Mouse (Mus musculus) heart, embryonic 15.5 days (tissue): ENCODE results near the gene H1f0. TPM values are rescaled to one million over a fixed set of nuclear protein-coding genes. Genes with fewer than 3 reads are reported as not detected.
A peak's percentile ranks its signal among the peaks of the same experiment; 100 is the strongest.

Experiments used
- ATAC-seq: fragments of 200-750 bp; cut with Nextera tagmentation; replicated peaks from 2 replicates; pipeline ENCODE4 v1.8.0; 2017; ENCODE audit warnings: low read depth, moderate TSS enrichment; ENCODE audit not compliant: insufficient number of reproducible peaks, insufficient read depth, low FRiP score
- H3K27ac ChIP-seq: fragments of 300-500 bp; sonication (generic); 2 replicates; pipeline ENCODE4 v1.5.1; 2015; ENCODE audit warnings: mild to moderate bottlenecking, inconsistent platforms
- H3K27me3 ChIP-seq: fragments of 300-500 bp; sonication (generic); 2 replicates; pipeline ENCODE4 v1.6.1; 2015; ENCODE audit warnings: inconsistent platforms
- H3K36me3 ChIP-seq: fragments of 300-500 bp; sonication (generic); 2 replicates; pipeline ENCODE4 v1.6.1; 2015; ENCODE audit warnings: mild to moderate bottlenecking, inconsistent platforms
- H3K4me1 ChIP-seq: fragments of 300-500 bp; sonication (generic); replicated peaks from 2 replicates; pipeline ENCODE4 v1.6.1; 2015; ENCODE audit warnings: inconsistent platforms
- H3K4me2 ChIP-seq: fragments of 300-500 bp; sonication (generic); 2 replicates; pipeline ENCODE4 v1.6.1; 2015; ENCODE audit warnings: inconsistent platforms, mild to moderate bottlenecking, moderate library complexity
- H3K4me3 ChIP-seq: fragments of 300-500 bp; sonication (generic); 2 replicates; pipeline ENCODE4 v1.5.1; 2015; ENCODE audit warnings: mild to moderate bottlenecking, inconsistent platforms
- H3K9ac ChIP-seq: fragments of 300-500 bp; sonication (generic); 2 replicates; pipeline ENCODE4 v1.6.1; 2015; ENCODE audit warnings: mild to moderate bottlenecking, inconsistent platforms
- H3K9me3 ChIP-seq: fragments of 300-500 bp; sonication (generic); replicated peaks from 2 replicates; pipeline ENCODE4 v1.6.1; 2016; ENCODE audit warnings: inconsistent platforms
- WGBS: fragments of 180-500 bp; shearing (Covaris S2); methylation state at CpG from one replicate; pipeline ENCODE4 v1.1.7; 2015; ENCODE audit warnings: mixed read lengths; 5-methylcytosine and 5-hydroxymethylcytosine counted together
- polyA plus RNA-seq: library from polyadenylated mRNA; unstranded; fragments of >200 nt; fragmentation: Nextera tagmentation; extraction: Ambion mirVana; gene quantifications from 2 replicates; pipeline ENCODE4 v1.2.1, GENCODE M21; 2015

Gene H1f0
- polyA plus RNA-seq, 1 experiment from 2014 or later, result 289 TPM

GRCm38 (mm10) chr15:79040501-79041416, 12.5 kb downstream of the H1f0 start:
- H3K27ac ChIP-seq, result no peak overlapping the region
- peak overlapping the region; percentile 54 for H3K4me2 ChIP-seq
- ATAC-seq, result no peak
- 0 out of 2 replicates have a peak overlapping the region, but pooled peaks have one; percentile 1 for H3K9ac ChIP-seq
- peak overlapping the region; percentile 25 for H3K4me3 ChIP-seq
- H3K27me3 ChIP-seq, result peaks cover 54% of the 10 kb centered on the region
- 16% methylated on average over 24 of the region's 24 CpGs for WGBS
- H3K36me3 ChIP-seq, result no peaks in the 10 kb centered on the region
- no peaks in the 10 kb centered on the region for H3K9me3 ChIP-seq
- H3K4me1 ChIP-seq, result peaks cover 32% of the 10 kb centered on the region

- H3K4me2 ChIP-seq, result peak within 1 kb of the TSS; percentile 97
- H3K36me3 ChIP-seq, result no peaks in the 10 kb centered on the region
- H3K9ac ChIP-seq, result peak within 1 kb of the TSS; percentile 45
- H3K4me1 ChIP-seq, result peaks cover 32% of the 10 kb centered on the region
- H3K27ac ChIP-seq, result no peak within 1 kb of the TSS
- H3K27me3 ChIP-seq, result peaks cover 54% of the 10 kb centered on the region
- WGBS, result 70% methylated on average over 6 of the region's 6 CpGs
- no peak for ATAC-seq
- peak within 1 kb of the TSS; percentile 58 for H3K4me3 ChIP-seq
- H3K9me3 ChIP-seq, result no peaks in the 10 kb centered on the region
Observed at GRCm38 (mm10) chr15:79041585-79041984, 13.3 kb downstream of the H1f0 start, which contains the start of gene Galr3. Gene Galr3, plus strand, starts transcription at chr15:79041885.

GRCm38 (mm10) chr15:79042721-79043491, 14.7 kb downstream of the H1f0 start:
- Histone ChIP-seq H3K4me1 (peaks cover 28% of the 10 kb centered on the region), H3K27me3 (peaks cover 54% of the 10 kb centered on the region), H3K27ac (no peak overlapping the region), H3K4me2 (peak overlapping the region; percentile 97), H3K9ac (peak overlapping the region; percentile 45), H3K4me3 (peak overlapping the region; percentile 58), H3K36me3 (no peaks in the 10 kb centered on the region), H3K9me3 (no peaks in the 10 kb centered on the region)
- WGBS, result under 1% methylated on average over 68 of the region's 105 CpGs
- no peak for ATAC-seq

- no peak overlapping the region for H3K4me2 ChIP-seq
- no peaks in the 10 kb centered on the region for H3K36me3 ChIP-seq
- peaks cover 22% of the 10 kb centered on the region for H3K4me1 ChIP-seq
- H3K27me3 ChIP-seq, result peaks cover 52% of the 10 kb centered on the region
- ATAC-seq, result no peak
- H3K27ac ChIP-seq, result no peak overlapping the region
- no peaks in the 10 kb centered on the region for H3K9me3 ChIP-seq
- no peak overlapping the region for H3K9ac ChIP-seq
- WGBS, result 34% methylated on average over 4 of the region's 4 CpGs
- H3K4me3 ChIP-seq, result no peak overlapping the region
Observed at GRCm38 (mm10) chr15:79044837-79045236, 16.6 kb downstream of the H1f0 start.

GRCm38 (mm10) chr15:79048186-79048585, 19.9 kb downstream of the H1f0 start:
- H3K4me1 ChIP-seq, result peaks cover 1% of the 10 kb centered on the region; the same call in 1 of the 2 replicates
- H3K27ac ChIP-seq, result no peak overlapping the region
- H3K9ac ChIP-seq, result no peak overlapping the region
- ATAC-seq, result no peak
- H3K4me2 ChIP-seq, result no peak overlapping the region
- no peaks in the 10 kb centered on the region for H3K9me3 ChIP-seq
- H3K36me3 ChIP-seq, result peaks cover 3% of the 10 kb centered on the region
- no peak overlapping the region for H3K4me3 ChIP-seq
- H3K27me3 ChIP-seq, result peaks cover 19% of the 10 kb centered on the region
- 68% methylated on average over 4 of the region's 4 CpGs for WGBS

GRCm38 (mm10) chr15:79050160-79050845, 22.1 kb downstream of the H1f0 start:
- Histone ChIP-seq H3K4me2 (no peak overlapping the region), H3K27me3 (peaks cover 4% of the 10 kb centered on the region; the same call in 1 of the 2 replicates), H3K4me3 (no peak overlapping the region), H3K36me3 (peaks cover 24% of the 10 kb centered on the region), H3K4me1 (no peaks in the 10 kb centered on the region), H3K9ac (no peak overlapping the region), H3K9me3 (no peaks in the 10 kb centered on the region), H3K27ac (no peak overlapping the region)
- 47% methylated on average over 9 of the region's 9 CpGs for WGBS
- no peak for ATAC-seq

- Histone ChIP-seq H3K9ac (no peak overlapping the region), H3K27ac (no peak overlapping the region), H3K9me3 (no peaks in the 10 kb centered on the region), H3K4me2 (no peak overlapping the region), H3K27me3 (peaks cover 4% of the 10 kb centered on the region; the same call in 1 of the 2 replicates), H3K4me3 (no peak overlapping the region), H3K4me1 (no peaks in the 10 kb centered on the region), H3K36me3 (peaks cover 31% of the 10 kb centered on the region)
- 80% methylated on average over 2 of the region's 2 CpGs for WGBS
- no peak for ATAC-seq
Observed at GRCm38 (mm10) chr15:79050964-79051363, 22.7 kb downstream of the H1f0 start.

GRCm38 (mm10) chr15:79051461-79052360, 23.5 kb downstream of the H1f0 start:
- H3K9ac ChIP-seq, result no peak overlapping the region
- ATAC-seq, result no peak
- no peak overlapping the region for H3K4me3 ChIP-seq
- peaks cover 38% of the 10 kb centered on the region for H3K36me3 ChIP-seq
- H3K4me2 ChIP-seq, result no peak overlapping the region
- no peaks in the 10 kb centered on the region for H3K4me1 ChIP-seq
- WGBS, result 65% methylated on average over 13 of the region's 13 CpGs
- H3K27ac ChIP-seq, result no peak overlapping the region
- peaks cover 4% of the 10 kb centered on the region; the same call in 1 of the 2 replicates for H3K27me3 ChIP-seq
- no peaks in the 10 kb centered on the region for H3K9me3 ChIP-seq

GRCm38 (mm10) chr15:79052366-79052765, 24.1 kb downstream of the H1f0 start:
- Histone ChIP-seq H3K36me3 (peaks cover 45% of the 10 kb centered on the region), H3K27ac (no peak overlapping the region), H3K4me2 (no peak overlapping the region), H3K27me3 (peaks cover 4% of the 10 kb centered on the region; the same call in 1 of the 2 replicates), H3K4me3 (no peak overlapping the region), H3K4me1 (no peaks in the 10 kb centered on the region), H3K9ac (no peak overlapping the region), H3K9me3 (no peaks in the 10 kb centered on the region)
- ATAC-seq, result no peak
- WGBS, result 81% methylated on average over 2 of the region's 2 CpGs

- peaks cover 77% of the 10 kb centered on the region for H3K36me3 ChIP-seq
- H3K27ac ChIP-seq, result no peak overlapping the region
- no peak for ATAC-seq
- no peak overlapping the region for H3K4me2 ChIP-seq
- H3K9ac ChIP-seq, result no peak overlapping the region
- no peaks in the 10 kb centered on the region for H3K9me3 ChIP-seq
- H3K4me1 ChIP-seq, result peaks cover 7% of the 10 kb centered on the region
- H3K27me3 ChIP-seq, result no peaks in the 10 kb centered on the region
- H3K4me3 ChIP-seq, result no peak overlapping the region
- WGBS, result 86% methylated on average over 7 of the region's 7 CpGs
Observed at GRCm38 (mm10) chr15:79056601-79057000, 28.4 kb downstream of the H1f0 start.
